Mouse (Mus musculus) limb, embryonic 14.5 days (tissue): ENCODE measurements around the gene Tsga10. TPM values are rescaled to one million over a fixed set of nuclear protein-coding genes. Genes with fewer than 3 reads are reported as not detected.

Experiments used
- ATAC-seq: fragments of 200-750 bp; cut with Nextera tagmentation; 2 replicates; pipeline ENCODE4 v1.8.0; 2017; ENCODE audit warnings: low read depth, moderate number of reproducible peaks, moderate TSS enrichment; ENCODE audit not compliant: low FRiP score
- DNase-seq: peaks from one replicate; pipeline ENCODE4 v3.0.0-alpha.2; 2015; ENCODE audit warnings: low spot score
- H3K27ac ChIP-seq: fragments of 300-500 bp; sonication (generic); replicated peaks from 2 replicates; pipeline ENCODE4 v1.5.1; 2014; ENCODE audit warnings: low read depth, mild to moderate bottlenecking, low read length, moderate library complexity, mixed read lengths
- H3K27me3 ChIP-seq: fragments of 300-500 bp; sonication (generic); 2 replicates; pipeline ENCODE4 v1.6.1; 2014; ENCODE audit warnings: low read length, mixed read lengths; ENCODE audit not compliant: control insufficient read depth, insufficient read depth
- H3K36me3 ChIP-seq: fragments of 300-500 bp; sonication (generic); 2 replicates; pipeline ENCODE4 v1.6.1; 2014; ENCODE audit warnings: mild to moderate bottlenecking, low read length, moderate library complexity, mixed read lengths; ENCODE audit not compliant: control insufficient read depth, insufficient read depth
- H3K4me1 ChIP-seq: fragments of 300-500 bp; sonication (generic); 2 replicates; pipeline ENCODE4 v1.6.1; 2014; ENCODE audit warnings: antibody characterized with exemption, low read length, mixed read lengths; ENCODE audit not compliant: control insufficient read depth, insufficient read depth
- H3K4me2 ChIP-seq: fragments of 300-500 bp; sonication (generic); replicated peaks from 2 replicates; pipeline ENCODE4 v1.6.1; 2014; ENCODE audit warnings: low read depth, mild to moderate bottlenecking, low read length, moderate library complexity; ENCODE audit not compliant: severe bottlenecking
- H3K4me3 ChIP-seq: fragments of 300-500 bp; sonication (generic); replicated peaks from 2 replicates; pipeline ENCODE4 v1.5.1; 2014; ENCODE audit warnings: low read length
- H3K9ac ChIP-seq: fragments of 300-500 bp; sonication (generic); 2 replicates; pipeline ENCODE4 v1.6.1; 2014; ENCODE audit warnings: mild to moderate bottlenecking, low read depth, low read length, moderate library complexity; ENCODE audit not compliant: severe bottlenecking
- H3K9me3 ChIP-seq: fragments of 300-500 bp; sonication (generic); 2 replicates; pipeline ENCODE4 v1.6.1; 2016; ENCODE audit warnings: low read length; ENCODE audit not compliant: control insufficient read depth
- POLR2A ChIP-seq: fragments of 200-500 bp; IDR thresholded peaks from 2 replicates; pipeline ENCODE4 v1.8.0; 2012; ENCODE audit warnings: inconsistent platforms, mild to moderate bottlenecking, moderate library complexity, borderline replicate concordance; ENCODE audit not compliant: insufficient read depth, insufficient read length; ENCODE audit errors: extremely low read depth
- WGBS: fragments of 180-500 bp; shearing (Covaris S2); extraction: QIAGEN DNeasy Blood & Tissue Kit; methylation state at CpG from one replicate; pipeline ENCODE4 v1.1.7; 2014; 5-methylcytosine and 5-hydroxymethylcytosine counted together
- polyA plus RNA-seq, 2 experiments: library from polyadenylated mRNA; depleted of rRNA in 1 of 2; stranded (reverse) in 1 of 2; unstranded in 1 of 2; fragments of >200 nt; fragmentation: Nextera tagmentation in 1 of 2; extraction: Ambion mirVana in 1 of 2; gene quantifications; 2 replicates each; pipeline versions ENCODE4 v1.2.1 to v1.2.3; 2012 to 2014

The Tsga10 gene
- polyA plus RNA-seq (2012; rRNA removed), result 5.1 and 6.1 TPM in 2 replicates
- polyA plus RNA-seq (2014; fragmentation: Nextera tagmentation; extraction: Ambion mirVana), result 4.9 and 5.2 TPM in 2 replicates

GRCm38 (mm10) chr1:37866286-37866685, at the start of gene Tsga10:
Tsga10 (minus strand) TSS chr1:37866429.
- 0 out of 2 replicates have a peak, but pooled peaks cover 5% of the 10 kb centered on the region for H3K27me3 ChIP-seq
- H3K27ac ChIP-seq, result peak within 1 kb of the TSS; percentile 59; the same call in 1 of the 2 replicates
- ATAC-seq, result no peak
- peak within 1 kb of the TSS; percentile 68 for H3K4me2 ChIP-seq
- H3K9ac ChIP-seq, result peak within 1 kb of the TSS; percentile 59
- H3K4me3 ChIP-seq, result peak within 1 kb of the TSS; percentile 65
- DNase-seq, result no peak
- no peaks in the 10 kb centered on the region for H3K9me3 ChIP-seq
- H3K36me3 ChIP-seq, result no peaks in the 10 kb centered on the region
- 0 out of 2 replicates have a peak, but pooled peaks cover 2% of the 10 kb centered on the region for H3K4me1 ChIP-seq
- no peak for TF ChIP-seq POLR2A
- WGBS, result 75% methylated on average over 6 of the region's 6 CpGs

GRCm38 (mm10) chr1:37912751-37913150, 46.5 kb upstream of the Tsga10 start:
- ATAC-seq (no peak), DNase-seq (no peak)
- TF ChIP-seq POLR2A, result no peak
- no peaks in the 10 kb centered on the region for H3K27me3 ChIP-seq
- no peaks in the 10 kb centered on the region for H3K4me1 ChIP-seq
- no peaks in the 10 kb centered on the region for H3K9me3 ChIP-seq
- no peak overlapping the region for H3K4me3 ChIP-seq
- WGBS, result 83% methylated on average over 2 of the region's 2 CpGs
- no peak overlapping the region for H3K27ac ChIP-seq
- H3K36me3 ChIP-seq, result no peaks in the 10 kb centered on the region
- H3K9ac ChIP-seq, result no peak overlapping the region
- no peak overlapping the region for H3K4me2 ChIP-seq

GRCm38 (mm10) chr1:37903178-37903577, 36.9 kb upstream of the Tsga10 start:
- Histone ChIP-seq H3K4me3 (no peak overlapping the region), H3K27ac (no peak overlapping the region), H3K9ac (no peak overlapping the region), H3K9me3 (no peaks in the 10 kb centered on the region), H3K36me3 (peaks cover 18% of the 10 kb centered on the region), H3K4me1 (no peaks in the 10 kb centered on the region), H3K27me3 (no peaks in the 10 kb centered on the region), H3K4me2 (no peak overlapping the region)
- TF ChIP-seq POLR2A, result no peak
- DNase-seq (no peak), ATAC-seq (no peak)
- WGBS, result 32% methylated on average over 6 of the region's 6 CpGs

- Histone ChIP-seq H3K9me3 (no peaks in the 10 kb centered on the region), H3K27ac (no peak overlapping the region), H3K4me2 (no peak overlapping the region), H3K27me3 (no peaks in the 10 kb centered on the region), H3K4me3 (no peak overlapping the region), H3K36me3 (peaks cover 43% of the 10 kb centered on the region), H3K4me1 (no peaks in the 10 kb centered on the region), H3K9ac (no peak overlapping the region)
- WGBS, result 43% methylated on average over 6 of the region's 6 CpGs
- no peak for TF ChIP-seq POLR2A
- DNase-seq (no peak), ATAC-seq (no peak)
These were observed 34.1 kb upstream of the Tsga10 start for GRCm38 (mm10) chr1:37900288-37900687.

GRCm38 (mm10) chr1:37899816-37900215, 33.6 kb upstream of the Tsga10 start:
- Histone ChIP-seq H3K4me3 (no peak overlapping the region), H3K36me3 (peaks cover 47% of the 10 kb centered on the region), H3K4me1 (no peaks in the 10 kb centered on the region), H3K27ac (no peak overlapping the region), H3K9ac (no peak overlapping the region), H3K27me3 (no peaks in the 10 kb centered on the region), H3K4me2 (no peak overlapping the region), H3K9me3 (no peaks in the 10 kb centered on the region)
- 70% methylated on average over 4 of the region's 4 CpGs for whole genome bisulfite sequencing
- DNase-seq (no peak), ATAC-seq (no peak)
- TF ChIP-seq POLR2A, result no peak

- Histone ChIP-seq H3K4me2 (no peak overlapping the region), H3K27ac (no peak overlapping the region), H3K36me3 (peaks cover 47% of the 10 kb centered on the region), H3K9ac (no peak overlapping the region), H3K4me3 (no peak overlapping the region), H3K9me3 (no peaks in the 10 kb centered on the region), H3K27me3 (no peaks in the 10 kb centered on the region), H3K4me1 (peaks cover 7% of the 10 kb centered on the region; the same call in 1 of the 2 replicates)
- TF ChIP-seq POLR2A, result no peak
- DNase-seq (no peak), ATAC-seq (no peak)
These were observed 28.4 kb upstream of the Tsga10 start for GRCm38 (mm10) chr1:37894606-37895005.
